Mouse (Mus musculus): ENCODE results near the gene Ece1.
"Not testable (repeated sequence)": the region's sequence is repeated elsewhere in the genome, so short reads cannot be mapped to it uniquely, and the experiment has no call there.

The Ece1 gene

DNA sequence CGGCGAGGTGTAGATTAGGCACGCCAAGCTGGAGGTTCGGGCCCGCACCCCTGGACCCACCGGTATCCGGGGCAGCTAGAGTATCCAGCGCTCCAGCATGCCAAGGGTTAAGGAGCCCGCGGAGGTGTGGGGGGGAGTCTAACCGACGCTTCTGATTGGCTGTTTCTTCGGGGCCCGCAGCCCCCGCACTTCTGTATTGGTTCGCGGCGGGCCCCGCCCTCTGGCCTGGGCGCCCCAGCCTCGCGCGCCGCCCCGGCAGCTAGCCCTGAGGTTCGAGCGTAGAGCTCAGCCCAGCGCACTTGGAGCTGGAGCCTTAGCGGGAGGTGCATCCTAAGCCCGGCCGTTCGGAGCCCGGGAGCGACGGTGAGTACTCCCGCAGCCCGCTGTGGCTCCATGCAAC is at the start of gene Ece1:
TSS of gene Ece1 (plus strand) at position 219 of the 400 bp plus-strand sequence.
- DNase-seq (ENCODE audit: low spot score), result peak; percentile 66

DNA sequence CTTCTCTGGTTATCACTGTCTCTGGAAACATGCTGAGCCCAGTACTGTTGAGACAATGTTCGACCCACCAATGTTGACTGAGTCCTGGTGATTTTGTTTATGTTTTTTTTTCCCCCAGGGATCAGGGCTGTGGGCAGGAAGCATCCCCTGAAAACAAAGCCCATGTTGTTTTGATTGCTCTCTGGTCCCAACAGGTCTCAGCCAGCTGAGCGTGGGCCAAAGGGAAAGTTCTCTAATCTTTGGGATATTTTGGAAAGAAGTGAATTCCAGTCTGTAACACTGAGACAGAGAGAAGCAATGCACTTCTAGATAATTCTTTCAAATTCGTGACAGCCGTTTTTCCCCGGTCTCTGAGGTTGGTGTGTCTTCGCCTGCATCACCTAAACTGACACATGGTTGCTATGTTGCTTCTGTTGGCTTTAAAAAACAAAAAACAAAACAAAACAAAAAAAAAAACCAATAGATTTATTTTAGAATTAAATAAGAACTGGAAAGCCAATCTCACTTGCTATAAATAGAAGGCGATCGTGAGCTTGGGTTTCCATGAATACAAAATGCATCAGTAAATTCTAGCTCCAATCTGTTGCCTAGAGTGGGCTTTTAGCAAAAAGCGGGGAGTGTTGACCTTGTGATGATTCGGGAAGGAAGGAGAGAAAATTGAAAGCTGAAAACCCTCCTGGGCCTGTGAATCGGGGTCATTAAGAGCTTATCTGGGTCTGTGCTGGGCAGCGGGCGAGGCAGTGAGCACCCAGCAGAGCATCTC is 48.9 kb upstream of the Ece1 start:
- DNase-seq (ENCODE audit: low spot score), result no peak

DNA sequence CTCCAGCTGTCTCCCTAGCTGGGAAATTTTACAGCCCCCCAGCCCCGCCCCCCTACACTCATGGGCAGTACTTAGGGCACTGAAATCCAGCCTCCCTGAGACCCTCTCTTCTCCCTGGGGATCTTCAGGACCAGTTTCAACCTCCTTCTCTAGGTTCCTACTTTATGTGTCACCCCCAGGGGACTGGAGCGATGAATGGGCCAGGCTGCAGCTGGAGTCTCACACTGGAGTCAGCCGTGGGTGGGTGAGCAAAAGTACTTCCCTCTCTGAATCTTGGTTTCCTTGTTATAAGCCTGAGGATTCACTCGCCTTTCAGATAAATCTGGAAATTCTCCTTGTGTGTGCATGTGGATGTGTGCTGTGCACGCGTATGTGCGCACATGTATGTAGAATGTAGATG is 47.9 kb upstream of the Ece1 start:
- no peak for DNase-seq (ENCODE audit: low spot score)

DNA sequence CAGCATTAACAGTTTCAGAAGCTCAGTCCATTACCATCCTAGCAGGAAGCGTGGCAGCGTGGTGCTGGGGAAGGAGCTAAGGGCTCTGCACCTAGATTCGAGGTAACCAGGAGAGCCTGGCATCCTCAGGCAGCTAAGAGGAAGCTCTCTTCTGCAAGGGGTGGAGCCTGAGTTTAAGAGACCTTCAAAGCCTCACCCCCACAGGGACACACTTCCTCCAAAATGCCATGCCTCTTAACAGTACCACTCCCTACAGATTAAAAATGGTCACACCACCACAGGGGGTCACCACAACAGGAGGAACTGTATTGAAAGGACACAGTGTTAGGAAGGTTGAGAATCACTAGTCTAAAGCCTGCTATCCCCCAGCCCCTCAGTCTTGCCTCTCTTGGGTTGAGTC is 46.6 kb upstream of the Ece1 start:
- no peak for DNase-seq (ENCODE audit: low spot score)

DNA sequence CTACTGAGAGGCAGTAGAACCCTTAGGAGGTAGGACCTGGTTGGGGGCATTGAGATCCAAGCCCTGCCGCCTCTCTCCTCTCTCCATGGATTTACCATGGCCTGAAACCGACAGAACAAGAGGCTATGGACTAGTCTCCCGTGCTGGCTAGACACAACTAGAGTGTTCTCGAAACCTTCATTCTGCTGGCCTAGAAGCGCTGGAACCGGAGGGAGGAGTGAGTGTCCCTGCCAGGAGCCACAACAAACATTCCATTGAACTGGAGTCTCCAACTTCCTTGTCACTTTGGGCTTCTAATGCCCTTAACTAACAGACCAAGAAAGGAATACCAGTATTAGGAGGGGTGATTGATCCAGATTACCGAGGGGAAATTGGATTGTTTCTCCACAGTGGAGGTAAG is 45.8 kb upstream of the Ece1 start:
- DNase-seq (ENCODE audit: low spot score), result no peak

DNA sequence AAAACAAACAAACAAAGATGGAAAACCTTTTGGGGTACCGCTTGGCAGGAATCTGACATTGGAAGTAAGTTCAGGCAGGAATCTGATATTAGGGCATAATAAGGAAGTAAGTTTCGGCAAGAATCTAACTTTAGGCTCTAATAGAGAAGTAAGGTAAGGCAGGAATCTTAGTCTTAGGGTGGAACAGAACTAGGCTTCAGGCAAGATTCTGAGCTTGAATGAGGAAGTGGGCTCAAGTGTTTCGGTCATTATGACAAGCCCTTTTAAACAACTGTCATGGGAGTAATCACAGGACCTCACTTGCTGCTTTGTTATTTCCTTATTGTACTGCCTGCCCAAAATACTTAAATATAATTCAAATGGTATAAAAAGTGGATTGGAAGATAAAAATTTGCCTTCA is 43.7 kb upstream of the Ece1 start:
- no peak for DNase-seq (ENCODE audit: low spot score)

DNA sequence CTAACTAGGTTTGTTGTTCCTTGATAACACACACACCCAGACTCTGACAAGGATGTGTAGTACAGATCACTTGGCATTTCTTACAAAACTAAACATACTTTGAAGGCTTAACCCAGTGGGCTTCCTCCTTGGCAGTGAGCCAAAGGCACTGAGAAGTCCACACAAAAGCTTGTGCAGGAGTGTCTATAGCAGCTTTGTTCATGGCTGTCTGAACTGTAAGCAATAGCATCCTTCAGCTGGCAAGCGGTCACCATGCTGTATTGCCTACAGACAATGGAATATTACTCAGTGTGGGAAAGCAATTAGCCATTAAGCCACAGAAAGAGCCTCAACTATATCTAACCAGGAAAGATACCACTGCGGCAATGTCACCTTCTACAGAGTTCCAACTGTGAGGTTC is 42.5 kb upstream of the Ece1 start:
- DNase-seq (ENCODE audit: low spot score), result no peak

DNA sequence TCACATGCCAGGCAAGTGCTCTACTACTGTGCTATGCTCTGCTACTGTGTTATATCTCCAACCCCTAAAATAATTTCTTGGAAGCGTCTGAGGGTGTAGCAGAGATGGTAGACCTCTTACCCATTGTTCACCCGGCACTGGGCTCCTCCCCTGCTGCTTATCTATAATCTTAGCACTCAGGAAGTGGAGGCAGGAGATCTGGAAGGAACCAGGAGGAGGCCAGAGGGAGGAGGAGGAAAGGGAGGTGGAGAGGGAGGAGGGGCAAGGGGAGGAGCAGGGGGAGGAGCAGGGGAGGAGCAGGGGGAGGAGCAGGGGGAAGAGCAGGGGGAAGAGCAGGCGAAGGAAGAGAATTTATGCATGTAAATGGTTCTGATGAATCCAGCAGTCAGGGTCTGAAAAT is 41.3 kb upstream of the Ece1 start:
- no peak for DNase-seq (ENCODE audit: low spot score)

DNA sequence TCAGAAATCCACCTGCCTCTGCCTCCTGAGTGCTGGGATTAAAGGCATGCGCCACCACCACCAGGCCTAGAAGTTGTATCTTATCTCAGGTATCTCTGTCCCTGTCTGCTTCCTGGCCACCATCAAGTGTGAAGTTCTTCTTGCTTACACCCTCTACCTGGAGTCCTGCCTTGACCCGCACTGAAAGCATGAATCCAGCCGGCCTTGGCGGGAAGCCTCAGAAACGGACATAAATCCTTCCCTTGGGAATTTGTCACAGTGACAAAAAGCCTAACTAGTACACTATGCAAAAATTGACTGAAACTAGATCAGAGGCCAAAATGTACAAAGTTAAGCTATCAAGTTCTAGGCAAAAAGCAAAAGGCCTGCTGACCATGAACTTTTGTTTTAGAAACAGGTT is 39.5 kb upstream of the Ece1 start:
- DNase-seq (ENCODE audit: low spot score), result no peak

DNA sequence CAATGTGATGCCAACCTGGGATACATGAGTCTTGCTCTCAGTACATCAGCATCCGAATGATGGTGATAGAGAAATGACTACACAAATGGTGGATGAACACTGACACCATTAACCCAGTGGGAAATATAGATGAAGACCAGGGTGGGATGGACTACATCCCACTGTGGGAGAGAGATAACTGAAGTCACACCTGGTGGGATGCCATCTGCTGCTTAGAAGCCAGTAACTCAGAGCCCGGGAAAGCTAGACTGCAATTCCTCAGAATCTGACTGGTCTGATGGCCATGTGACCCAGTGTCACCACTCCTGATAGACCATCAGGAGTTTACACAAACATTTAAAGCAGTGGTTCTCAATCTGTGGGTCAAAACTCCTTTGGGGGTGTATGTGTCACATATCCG is 38.5 kb upstream of the Ece1 start:
- no peak for DNase-seq (ENCODE audit: low spot score)

DNA sequence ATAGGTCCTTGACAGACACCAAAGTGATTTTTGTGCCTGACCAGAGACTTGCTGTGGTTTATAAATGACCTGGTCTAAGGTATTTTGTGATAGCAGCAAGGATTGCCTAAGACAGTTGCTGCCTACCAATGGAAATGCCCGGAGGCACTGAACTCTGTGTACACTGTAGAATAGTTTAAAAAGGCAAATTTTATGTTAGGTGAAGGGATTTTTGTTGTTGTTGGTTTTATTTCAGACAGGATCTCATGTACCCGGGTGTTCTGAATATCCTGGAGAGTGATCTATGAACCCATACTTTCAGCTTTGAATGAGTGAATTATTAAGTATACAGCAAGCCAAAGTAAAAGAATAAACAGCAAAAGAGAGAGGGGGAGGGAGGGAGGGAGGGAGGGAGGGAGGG is 37.2 kb upstream of the Ece1 start:
- no peak for DNase-seq (ENCODE audit: low spot score)

DNA sequence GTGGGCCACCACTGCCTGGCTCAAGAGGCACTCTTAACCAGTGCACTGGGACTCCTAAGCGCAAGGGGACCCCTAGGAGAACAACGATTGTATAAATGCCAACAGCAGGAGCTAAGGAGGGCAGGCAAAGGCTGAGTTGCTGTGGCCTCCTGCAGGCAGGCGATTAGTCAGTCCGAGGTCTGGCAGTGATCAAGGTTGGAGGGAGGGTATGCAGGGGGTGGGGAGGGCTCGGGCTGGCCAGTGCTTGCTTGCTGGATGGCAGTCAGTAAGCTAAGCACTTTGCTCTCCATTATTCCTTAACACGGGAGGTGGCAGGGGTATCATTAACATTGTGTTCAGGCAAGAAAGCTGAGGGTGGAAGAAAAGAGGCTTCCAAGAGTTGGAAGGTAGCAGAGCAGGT is 31.7 kb upstream of the Ece1 start:
- DNase-seq (ENCODE audit: low spot score), result no peak

DNA sequence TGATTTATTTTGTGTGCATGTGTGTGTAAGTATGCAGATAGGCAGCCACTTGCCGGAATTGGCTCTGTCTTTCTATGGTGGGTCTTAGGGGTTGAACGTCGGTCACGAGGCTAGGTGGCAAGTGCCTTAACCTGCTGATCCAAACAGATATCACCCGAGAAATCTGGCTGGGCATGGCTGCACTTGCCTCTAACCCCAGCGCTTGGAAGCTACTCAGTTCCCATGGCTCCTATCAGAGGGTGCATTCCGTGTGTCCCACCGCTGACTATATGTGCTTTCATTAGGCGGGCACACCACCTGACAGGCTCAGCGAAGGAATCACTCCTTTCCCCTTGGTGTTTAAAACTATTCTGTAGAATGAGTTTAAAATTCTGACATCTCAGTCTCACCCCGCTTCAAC is 30.4 kb upstream of the Ece1 start:
- DNase-seq (ENCODE audit: low spot score), result no peak

DNA sequence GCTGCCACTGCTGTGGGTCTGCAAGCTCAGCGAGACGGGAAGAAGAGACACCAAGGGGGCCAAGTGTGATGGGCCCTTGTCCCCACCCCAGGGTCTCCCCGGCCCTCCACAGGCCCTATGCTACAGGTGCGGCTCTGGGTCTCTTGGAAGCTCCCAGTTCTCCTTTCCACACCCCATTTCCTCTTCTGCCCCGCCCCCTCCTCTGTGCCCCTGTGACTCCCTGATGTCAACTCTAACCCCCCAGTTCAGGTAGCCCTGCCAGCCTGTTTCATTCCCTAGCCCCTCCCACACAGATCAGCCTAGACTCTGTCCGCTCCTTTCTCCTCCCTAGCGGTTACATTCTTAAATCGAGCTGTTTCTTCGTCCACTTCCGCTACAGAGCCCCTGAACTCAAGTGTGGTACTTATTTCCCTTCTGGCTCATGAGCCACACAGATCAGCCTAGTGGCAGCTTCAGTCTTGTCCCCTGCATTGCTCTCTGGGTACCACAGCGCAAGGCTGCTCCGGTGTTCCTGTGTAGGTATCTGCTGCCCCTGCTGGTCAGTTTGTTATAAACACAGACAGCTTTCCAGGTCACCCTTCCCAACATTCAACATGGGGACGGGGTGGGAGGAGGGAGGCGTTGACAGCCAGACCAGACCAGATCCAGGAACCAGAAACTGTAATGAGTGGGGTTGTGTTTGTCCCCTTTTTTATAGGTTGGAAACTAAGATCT is 26.3 kb upstream of the Ece1 start:
- peak; percentile 28 for DNase-seq (ENCODE audit: low spot score)

DNA sequence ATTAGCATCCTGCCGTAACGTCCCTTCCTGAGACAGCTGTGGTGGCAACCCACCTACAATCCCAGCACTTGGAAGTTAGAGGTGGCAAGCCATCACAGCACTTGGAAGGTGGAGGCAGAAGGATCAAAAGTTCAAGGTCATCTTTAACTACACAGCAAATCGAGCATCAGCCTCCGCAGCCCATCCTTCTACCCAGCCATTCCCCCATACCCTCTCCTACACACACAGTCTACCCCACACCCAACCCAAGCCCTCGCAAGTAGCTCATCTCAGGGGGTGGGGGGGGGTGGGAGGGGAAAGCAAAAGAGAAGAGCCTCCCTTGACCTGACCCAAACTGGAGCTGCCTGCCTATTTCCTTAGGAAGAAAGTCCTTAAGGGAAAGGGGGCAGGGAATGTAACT is 25.3 kb upstream of the Ece1 start:
- DNase-seq (ENCODE audit: low spot score), result no peak

DNA sequence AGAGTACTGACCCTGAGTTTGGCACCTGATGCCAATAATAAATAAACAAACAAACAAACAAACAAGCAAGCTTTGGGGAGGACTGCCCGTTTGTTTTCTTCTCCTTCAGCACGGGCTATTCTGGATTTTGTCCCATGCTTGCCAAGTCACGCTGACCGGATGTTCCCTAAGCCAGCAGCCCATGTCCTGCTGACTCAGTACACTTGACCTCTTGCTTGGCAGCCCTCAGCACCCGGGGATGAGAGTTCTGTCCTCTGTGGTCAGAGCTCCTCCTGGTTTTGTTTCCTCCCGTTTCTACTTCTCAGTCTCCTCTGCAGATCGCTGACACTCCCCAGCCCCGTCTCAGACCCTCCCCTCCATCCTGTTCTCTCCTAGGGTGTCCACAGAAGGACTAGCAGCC is 24.2 kb upstream of the Ece1 start:
- DNase-seq (ENCODE audit: low spot score), result no peak

DNA sequence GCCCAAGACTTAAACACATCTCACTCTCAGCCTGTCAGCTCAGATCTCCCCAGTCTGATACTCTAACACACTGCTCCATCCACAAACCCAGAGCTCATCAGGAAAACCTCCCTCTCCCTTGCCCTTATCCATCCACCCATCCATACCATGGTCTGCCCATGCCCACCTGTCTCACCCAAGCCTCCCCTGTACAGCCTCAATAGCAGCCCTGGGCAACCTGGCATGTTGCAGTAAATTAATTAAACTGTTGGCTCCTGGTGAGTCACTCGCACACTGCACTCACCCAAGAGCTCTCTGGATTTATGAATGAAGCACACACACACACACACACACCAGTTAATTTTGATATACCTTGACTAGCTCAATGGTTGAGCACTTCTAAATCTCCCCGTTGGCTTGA is 23.2 kb upstream of the Ece1 start:
- DNase-seq (ENCODE audit: low spot score), result no peak

DNA sequence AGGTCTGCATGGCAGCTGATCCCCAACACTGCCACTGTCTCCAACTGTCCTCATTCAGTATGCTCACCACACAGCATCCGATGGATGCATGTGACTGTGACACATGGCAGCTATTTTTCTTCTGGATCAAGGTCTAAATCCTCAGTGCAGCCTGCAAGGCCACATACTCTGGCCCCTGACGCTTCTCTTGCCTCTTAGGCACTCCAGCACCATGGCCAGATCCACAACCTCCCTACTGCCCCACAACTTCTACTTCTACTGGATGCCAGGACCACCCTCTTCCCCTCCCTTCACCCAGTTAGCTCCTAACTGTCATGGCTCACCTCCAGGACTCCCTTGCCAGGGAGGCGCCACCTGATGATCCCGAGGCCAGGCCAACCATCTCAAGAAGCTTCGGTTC is 22.6 kb upstream of the Ece1 start:
- DNase-seq (ENCODE audit: low spot score), result no peak

DNA sequence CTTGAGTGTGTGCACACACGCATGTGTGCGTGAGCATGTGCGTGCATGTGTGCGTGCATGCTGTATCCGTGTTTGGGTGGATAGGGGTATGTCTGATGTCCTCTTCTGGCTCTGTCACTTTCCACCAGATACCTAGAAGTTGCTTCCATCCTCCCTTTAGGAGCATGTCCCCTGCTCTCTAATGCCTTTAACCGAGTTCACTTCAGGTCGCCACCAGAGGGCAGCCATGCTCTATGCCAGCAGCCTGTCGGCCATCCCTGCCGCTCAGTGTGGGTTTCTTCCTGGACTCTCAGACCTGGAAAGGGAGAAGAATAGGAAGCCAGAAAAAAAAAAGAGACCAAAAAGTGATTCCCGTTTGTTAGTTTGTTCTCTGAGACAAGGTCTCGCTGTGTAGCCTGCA is 17.4 kb upstream of the Ece1 start:
- no peak for DNase-seq (ENCODE audit: low spot score)

DNA sequence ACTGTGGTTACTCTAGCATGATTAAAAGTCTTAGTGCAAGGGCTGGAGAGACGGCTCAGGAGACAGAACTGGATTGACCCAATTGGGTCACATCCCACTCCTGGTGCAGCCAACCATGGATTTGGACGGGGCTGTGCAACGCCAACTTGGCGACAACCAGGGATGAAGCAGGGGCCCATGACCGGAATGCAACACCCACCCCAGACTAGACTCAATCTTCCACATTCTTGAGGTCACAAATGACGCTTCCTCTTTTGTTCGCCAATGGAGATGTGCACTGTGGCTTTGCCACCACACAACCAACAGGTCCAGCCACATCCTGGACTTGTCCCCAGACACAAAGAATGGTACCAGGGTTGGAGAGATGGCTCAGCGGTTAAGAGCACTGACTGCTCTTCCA is 14.4 kb upstream of the Ece1 start:
- DNase-seq (ENCODE audit: low spot score), result not testable (repeated sequence)

DNA sequence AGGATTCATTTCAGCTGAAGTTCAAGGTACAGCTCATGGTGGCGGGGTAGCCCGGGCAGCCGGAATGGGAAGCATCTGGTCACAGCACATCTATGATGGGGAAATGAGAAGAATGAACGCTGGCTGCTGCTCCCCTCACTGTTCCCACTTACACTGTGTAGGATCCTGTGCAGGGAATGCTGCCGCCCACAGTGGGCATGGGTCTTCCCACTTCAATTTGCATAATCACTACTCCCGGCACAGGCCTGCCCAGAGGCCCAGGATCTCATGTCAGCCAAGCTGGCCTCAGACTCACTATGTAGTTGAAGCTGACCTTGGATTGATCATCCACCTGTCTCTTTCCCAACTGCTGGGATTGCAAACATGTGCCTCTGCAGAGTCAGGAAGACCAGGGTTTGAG is 11.9 kb upstream of the Ece1 start:
- no peak for DNase-seq (ENCODE audit: low spot score)

DNA sequence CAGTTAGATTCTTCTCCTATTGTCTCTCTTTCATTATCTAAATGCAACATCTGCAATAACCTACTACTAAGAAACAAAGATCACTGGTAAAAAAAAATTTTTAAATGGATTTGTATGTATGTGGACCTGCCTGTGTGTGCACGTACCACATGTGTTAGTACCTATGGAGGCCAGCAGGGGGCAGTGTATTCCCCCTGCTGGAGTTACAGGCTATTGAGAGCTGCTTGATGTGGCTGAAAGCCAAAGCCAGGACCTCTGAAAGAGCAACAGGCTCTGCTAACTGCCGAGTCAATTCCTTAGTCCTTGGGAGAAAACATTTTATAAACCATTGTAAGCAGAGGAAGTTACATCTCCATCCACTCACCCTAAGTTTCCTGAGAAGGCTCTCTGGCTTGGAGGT is 10.6 kb upstream of the Ece1 start:
- no peak for DNase-seq (ENCODE audit: low spot score)

DNA sequence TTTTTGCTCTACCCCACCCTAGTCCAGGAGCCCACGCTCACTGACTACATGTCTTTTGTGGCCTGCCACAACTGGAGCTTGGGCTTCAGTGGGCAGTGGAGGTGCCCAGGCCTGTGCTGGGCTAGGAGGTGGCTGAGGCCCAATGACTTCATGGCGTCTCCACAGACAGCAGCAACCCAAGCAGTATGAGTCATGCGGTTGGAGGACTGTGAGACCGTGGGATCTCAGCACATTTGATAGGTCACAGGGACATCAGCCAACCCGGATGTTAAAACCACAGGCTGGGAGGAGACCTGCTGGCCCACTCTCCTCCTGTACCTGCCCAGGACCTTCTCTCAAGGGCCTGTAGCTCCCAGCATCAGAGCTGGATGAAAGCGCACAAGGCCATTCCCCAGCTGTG is 8.2 kb upstream of the Ece1 start:
- DNase-seq (ENCODE audit: low spot score), result no peak

DNA sequence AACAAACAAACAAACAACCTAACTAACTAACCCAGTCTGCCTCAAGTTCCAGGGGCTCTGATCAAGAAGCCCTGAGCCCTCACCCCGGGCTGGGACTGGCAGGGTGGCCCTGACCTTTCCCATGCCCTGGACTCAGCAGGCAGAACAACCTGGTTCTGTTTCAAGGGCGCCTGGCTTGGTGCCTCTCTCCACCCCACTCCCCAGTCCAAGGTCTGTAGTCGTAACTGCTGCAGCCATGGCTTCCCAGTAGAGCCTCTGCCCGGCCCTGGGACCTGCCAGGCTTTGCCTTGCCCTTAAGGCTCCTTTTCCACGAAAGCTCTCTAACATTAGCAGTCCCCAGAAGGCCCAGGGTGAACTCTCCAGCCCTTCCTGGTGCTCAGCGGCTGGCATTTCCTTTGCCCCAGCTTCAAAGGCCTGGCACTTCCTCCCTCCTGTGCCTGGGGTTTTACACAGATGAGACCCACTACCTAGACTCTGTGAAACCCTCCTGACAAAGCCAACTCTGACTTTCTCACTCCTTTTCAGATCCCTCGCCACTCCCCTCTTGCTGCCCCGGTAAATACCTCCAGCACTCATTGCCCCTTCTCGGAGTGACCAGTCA is 6.2 kb upstream of the Ece1 start:
- no peak for DNase-seq (ENCODE audit: low spot score)

Measured in urinary bladder, postnatal 10 days (tissue).